Mouse (Mus musculus) small intestine, adult 2 months (tissue): ENCODE data around the gene Elovl6. TPM values are rescaled to one million over a fixed set of nuclear protein-coding genes. Genes with fewer than 3 reads are reported as not detected.

Experiments used
- H3K27ac ChIP-seq: fragments of 200-500 bp; 2 replicates; pipeline ENCODE4 v1.5.1; 2012; ENCODE audit warnings: low read depth, low read length, control low read depth, inconsistent platforms; ENCODE audit not compliant: insufficient read depth
- H3K27me3 ChIP-seq: fragments of 200-500 bp; 2 replicates; pipeline ENCODE4 v1.6.1; 2012; ENCODE audit warnings: mild to moderate bottlenecking, moderate library complexity, low read length, inconsistent platforms; ENCODE audit not compliant: control insufficient read depth, insufficient read depth
- H3K36me3 ChIP-seq: fragments of 200-500 bp; 2 replicates; pipeline ENCODE4 v1.6.1; 2012; ENCODE audit warnings: mild to moderate bottlenecking, low read length, control low read depth, inconsistent platforms; ENCODE audit not compliant: control insufficient read depth, insufficient read depth
- H3K4me1 ChIP-seq: fragments of 200-500 bp; 2 replicates; pipeline ENCODE4 v1.6.1; 2012; ENCODE audit warnings: low read length, inconsistent platforms, mixed read lengths; ENCODE audit not compliant: control insufficient read depth, insufficient read depth, insufficient read length
- H3K4me3 ChIP-seq: fragments of 200-500 bp; 2 replicates; pipeline ENCODE4 v1.5.1; 2012; ENCODE audit warnings: low read depth, mild to moderate bottlenecking, control low read depth, inconsistent platforms, low read length, moderate library complexity
- CTCF ChIP-seq: fragments of 200-500 bp; IDR thresholded peaks from 2 replicates; pipeline ENCODE4 v1.5.1; 2012; ENCODE audit warnings: low read depth, mild to moderate bottlenecking, control low read depth, inconsistent platforms, low read length, moderate library complexity, mixed read lengths; ENCODE audit not compliant: insufficient replicate concordance, insufficient read length; ENCODE audit errors: extremely low read depth
- POLR2A ChIP-seq: fragments of 200-500 bp; IDR thresholded peaks from 2 replicates; pipeline ENCODE4 v1.6.1; 2012; ENCODE audit warnings: low read depth, mild to moderate bottlenecking, control low read depth, inconsistent platforms, low read length, moderate library complexity
- WGBS: fragments of 180-500 bp; shearing (Covaris S2); methylation state at CpG from one replicate; pipeline ENCODE4 v1.1.7; 2018; 5-methylcytosine and 5-hydroxymethylcytosine counted together
- polyA plus RNA-seq: library from polyadenylated mRNA; depleted of rRNA; stranded (reverse); fragments of >200 nt; gene quantifications from 2 replicates; pipeline ENCODE4 v1.2.3, GENCODE M21; 2012; rRNA removed

The Elovl6 gene
- polyA plus RNA-seq, 1 experiment = 25.3 TPM

DNA sequence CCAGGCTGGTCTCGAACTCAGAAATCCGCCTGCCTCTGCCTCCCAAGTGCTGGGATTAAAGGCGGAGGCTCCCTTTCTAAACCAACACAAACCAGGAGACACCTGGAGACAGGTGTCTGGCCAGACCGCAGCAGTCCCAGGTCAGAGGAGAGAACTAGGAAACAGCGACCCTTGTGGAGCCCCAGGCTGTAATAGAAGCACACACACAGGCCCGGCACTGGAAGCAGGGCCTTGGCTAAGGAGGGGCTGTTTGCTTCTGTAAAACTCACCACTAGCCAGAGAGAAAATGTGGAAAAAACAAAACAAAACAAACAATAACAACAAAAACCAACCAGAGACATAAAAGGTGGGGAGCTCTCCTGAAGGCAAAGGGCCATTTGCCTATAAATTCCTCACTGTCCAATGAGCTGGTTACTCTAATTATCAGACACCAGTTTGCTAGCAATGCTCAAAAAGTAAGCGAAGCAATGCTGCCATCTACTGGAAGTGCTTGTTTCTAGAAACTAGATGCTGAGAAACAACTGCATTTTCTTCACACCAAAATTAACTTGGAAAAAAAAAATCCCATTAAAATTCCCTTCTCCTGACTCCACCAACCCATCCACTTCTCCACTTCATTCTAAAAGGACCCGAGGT lies 154.7 kb downstream of the Elovl6 start:
- 58% methylated on average over 8 of the region's 8 CpGs for WGBS
- no peaks in the 10 kb centered on the region for H3K4me1 ChIP-seq
- no peak overlapping the region for H3K27ac ChIP-seq
- H3K4me3 ChIP-seq = no peak overlapping the region
- TF ChIP-seq POLR2A (no peak), CTCF (no peak)
- H3K27me3 ChIP-seq = no peaks in the 10 kb centered on the region
- no peaks in the 10 kb centered on the region; the same call in 1 of the 2 replicates for H3K36me3 ChIP-seq

DNA sequence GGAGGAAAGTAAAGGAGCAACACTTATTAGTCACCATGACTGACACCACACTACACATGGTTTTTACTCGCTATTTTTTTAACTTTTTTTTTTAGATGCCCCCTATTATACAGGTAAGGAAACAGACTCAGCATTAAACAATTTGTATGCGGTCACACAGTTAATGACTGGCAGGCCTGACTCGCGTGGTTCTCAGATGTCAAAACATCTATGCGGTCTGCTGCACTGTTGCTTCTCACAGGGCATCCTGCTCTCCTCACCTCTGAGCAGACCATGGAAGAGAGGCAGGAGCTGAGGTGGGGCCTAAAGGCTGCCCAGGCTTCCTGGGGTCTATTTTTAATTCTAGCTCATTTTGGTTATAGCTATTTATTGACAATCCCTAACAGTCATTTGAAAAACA lies 155.3 kb downstream of the Elovl6 start:
- TF ChIP-seq POLR2A (no peak), CTCF (no peak)
- no peaks in the 10 kb centered on the region for H3K4me1 ChIP-seq
- no peak overlapping the region for H3K4me3 ChIP-seq
- no peaks in the 10 kb centered on the region; the same call in 1 of the 2 replicates for H3K36me3 ChIP-seq
- WGBS = 81% methylated on average over 5 of the region's 5 CpGs
- no peak overlapping the region for H3K27ac ChIP-seq
- no peaks in the 10 kb centered on the region for H3K27me3 ChIP-seq

Other genes starting within 250 kb of the Elovl6 start
- gene Enpep, start 199.6 kb upstream of the Elovl6 start, polyA plus RNA-seq = 14.6 and 59.7 TPM in 2 replicates
- gene Egf, start 223.0 kb downstream of the Elovl6 start, polyA plus RNA-seq = 0.77 and 5.5 TPM in 2 replicates